ENCODE assay signal across 8 mouse cellular contexts in genomic region chr2:25224492-25224765, GRCm38 (mm10). TPM values are rescaled to one million over a fixed set of nuclear protein-coding genes. Genes with fewer than 3 reads are reported as not detected.
DNase-seq lines count a peak whose midpoint lies in the region; ATAC-seq and TF ChIP-seq lines count a peak whose summit lies in the region.

Gene Tubb4b (minus strand): TSS chr2:25224702.

- peak within 1 kb of the TSS; percentile 96 to 97 for H3K4me3 ChIP-seq in MEL (ENCODE audit: control insufficient read depth in 1 of 2, insufficient read depth in 1 of 2, low read depth in 2 of 2, low read length in 2 of 2)
- peak within 1 kb of the TSS; percentile 89 for H3K4me3 ChIP-seq in forebrain, embryonic 14.5 days (ENCODE audit: low read depth, low read length)
- H3K4me3 ChIP-seq in hindbrain, embryonic 12.5 days: peak within 1 kb of the TSS; percentile 72
- H3K4me3 ChIP-seq in liver, embryonic 14.5 days (ENCODE audit: insufficient read depth in 1 of 2, low read depth in 2 of 2, low read length in 2 of 2): peak within 1 kb of the TSS; percentile 90 to 96

- TF ChIP-seq EP300 in MEL (IDR thresholded peaks at IDR 0.05; ENCODE audit: low read depth in 1 of 2, low read length in 2 of 2): no peak
- 0 out of 2 replicates have a peak, but pooled peaks have one; percentile 43 for TF ChIP-seq EP300 in liver, embryonic 14.5 days (IDR thresholded peaks at IDR 0.05; ENCODE audit: low read depth)

- H3K9ac ChIP-seq in MEL (ENCODE audit: control insufficient read depth, low read depth, low read length, poor library complexity, severe bottlenecking): peak within 1 kb of the TSS; percentile 99
- H3K9ac ChIP-seq in forebrain, embryonic 14.5 days (ENCODE audit: low read length): peak within 1 kb of the TSS; percentile 86
- peak within 1 kb of the TSS; percentile 84 for H3K9ac ChIP-seq in hindbrain, embryonic 12.5 days
- peak within 1 kb of the TSS; percentile 100 for H3K9ac ChIP-seq in liver, embryonic 14.5 days (replicated peaks)

- no peak for DNase-seq in frontal cortex, adult 2 months (ENCODE audit: extremely low spot score in 1 of 2, low spot score in 1 of 2)
- no peak for DNase-seq in frontal cortex, postnatal 25 days (ENCODE audit: low spot score in 2 of 2)
- DNase-seq in MEL (ENCODE audit: low read depth, low spot score): no peak
- DNase-seq in forebrain, embryonic 14.5 days (ENCODE audit: low spot score): no peak
- no peak for DNase-seq in liver, embryonic 14.5 days (ENCODE audit: low read depth in 3 of 3, low spot score in 3 of 3)
- DNase-seq in urinary bladder, postnatal 10 days (ENCODE audit: low spot score): no peak
- no peak for DNase-seq in ovary, postnatal 10 days (ENCODE audit: low spot score)

- H3K27me3 ChIP-seq in MEL (ENCODE audit: control insufficient read depth in 1 of 2, insufficient read depth in 2 of 2, low read length in 2 of 2): no peaks in the 10 kb centered on the region
- H3K27me3 ChIP-seq in forebrain, embryonic 14.5 days (replicated peaks; ENCODE audit: control insufficient read depth, insufficient read depth, low read length): no peaks in the 10 kb centered on the region
- H3K27me3 ChIP-seq in hindbrain, embryonic 12.5 days: 0 out of 2 replicates have a peak, but pooled peaks cover 2% of the 10 kb centered on the region
- no peaks in the 10 kb centered on the region for H3K27me3 ChIP-seq in liver, embryonic 14.5 days (ENCODE audit: control insufficient read depth, insufficient read depth, low read length)

- peak within 1 kb of the TSS; percentile 100 for H3K27ac ChIP-seq in MEL (ENCODE audit: control insufficient read depth, low read depth, low read length)
- H3K27ac ChIP-seq in forebrain, embryonic 14.5 days (ENCODE audit: low read depth, low read length): peak within 1 kb of the TSS; percentile 98
- H3K27ac ChIP-seq in hindbrain, embryonic 12.5 days: peak within 1 kb of the TSS; percentile 97
- H3K27ac ChIP-seq in liver, embryonic 14.5 days: peak within 1 kb of the TSS; percentile 100

- ATAC-seq in forebrain, embryonic 14.5 days: no peak
- ATAC-seq in hindbrain, embryonic 12.5 days (ENCODE audit: low FRiP score): no peak
- ATAC-seq in liver, embryonic 14.5 days (ENCODE audit: insufficient read depth): no peak

- peaks cover 6 to 8% of the 10 kb centered on the region in 2 experiments for H3K36me3 ChIP-seq in MEL (ENCODE audit: control insufficient read depth in 1 of 2, insufficient read depth in 2 of 2, low read length in 2 of 2)
- peaks cover 8% of the 10 kb centered on the region; the same call in 1 of the 2 replicates for H3K36me3 ChIP-seq in forebrain, embryonic 14.5 days (ENCODE audit: control insufficient read depth, insufficient read depth, low read length)
- H3K36me3 ChIP-seq in hindbrain, embryonic 12.5 days: peaks cover 5% of the 10 kb centered on the region
- peaks cover 24% of the 10 kb centered on the region for H3K36me3 ChIP-seq in liver, embryonic 14.5 days (replicated peaks; ENCODE audit: control insufficient read depth, insufficient read depth, low read depth)

- H3K9me3 ChIP-seq in MEL (replicated peaks; ENCODE audit: insufficient read depth, low read length): no peaks in the 10 kb centered on the region
- no peaks in the 10 kb centered on the region for H3K9me3 ChIP-seq in forebrain, embryonic 14.5 days (replicated peaks; ENCODE audit: control insufficient read depth, low read length)
- H3K9me3 ChIP-seq in hindbrain, embryonic 12.5 days (replicated peaks): no peaks in the 10 kb centered on the region
- H3K9me3 ChIP-seq in liver, embryonic 14.5 days (ENCODE audit: control insufficient read depth, low read length): no peaks in the 10 kb centered on the region

- peaks cover 17% of the 10 kb centered on the region for H3K79me2 ChIP-seq in MEL (ENCODE audit: control insufficient read depth, insufficient read depth, low read length, poor library complexity)

- WGBS in forebrain, embryonic 14.5 days: under 1% methylated on average over 17 of the region's 17 CpGs
- 0% methylated on average over 17 of the region's 17 CpGs for WGBS in hindbrain, embryonic 12.5 days
- WGBS in liver, embryonic 14.5 days (ENCODE audit: insufficient replicate concordance): 0% methylated on average over 17 of the region's 17 CpGs

- TF ChIP-seq RAD21 in MEL (IDR thresholded peaks at IDR 0.05; ENCODE audit: low read depth, low read length): no peak

- peak within 1 kb of the TSS; percentile 92 for H3K4me2 ChIP-seq in forebrain, embryonic 14.5 days (ENCODE audit: low read length)
- peak within 1 kb of the TSS; percentile 81 for H3K4me2 ChIP-seq in hindbrain, embryonic 12.5 days (replicated peaks)
- peak within 1 kb of the TSS; percentile 81 for H3K4me2 ChIP-seq in liver, embryonic 14.5 days (ENCODE audit: low read depth)

- TF ChIP-seq POLR2A in MEL (IDR thresholded peaks at IDR 0.05; ENCODE audit: control insufficient read depth in 1 of 2, insufficient read depth in 1 of 2, low read depth in 1 of 2, low read length in 2 of 2, poor library complexity in 1 of 2): peak; percentile 99 to 100

- no peak for TF ChIP-seq CTCF in MEL (IDR thresholded peaks at IDR 0.05 in 2 of 3, conservative IDR thresholded peaks at IDR 0.05 in 1 of 3; ENCODE audit: control insufficient read depth in 1 of 3, insufficient read depth in 1 of 3, low read depth in 2 of 3, low read length in 3 of 3, poor library complexity in 1 of 3, severe bottlenecking in 1 of 3)
- TF ChIP-seq CTCF in liver, embryonic 14.5 days (IDR thresholded peaks at IDR 0.05; ENCODE audit: low read depth): peak; percentile 43

- peaks cover 6 to 18% of the 10 kb centered on the region in 2 experiments; a peak in 3 of 4 replicates for H3K4me1 ChIP-seq in MEL (ENCODE audit: control insufficient read depth in 1 of 2, insufficient read depth in 2 of 2, low read length in 2 of 2)
- peaks cover 12% of the 10 kb centered on the region for H3K4me1 ChIP-seq in forebrain, embryonic 14.5 days (ENCODE audit: control insufficient read depth, insufficient read depth, low read length)
- H3K4me1 ChIP-seq in hindbrain, embryonic 12.5 days: peaks cover 23% of the 10 kb centered on the region
- peaks cover 5 to 13% of the 10 kb centered on the region in 2 experiments for H3K4me1 ChIP-seq in liver, embryonic 14.5 days (replicated peaks; ENCODE audit: control insufficient read depth in 2 of 2, insufficient read depth in 2 of 2, low read length in 1 of 2)

TF ChIP-seq in MEL, 35 proteins besides CTCF, POLR2A, EP300 and RAD21 (continues in another document):
- peak; percentile 99 for TF ChIP-seq NELFE (IDR thresholded peaks at IDR 0.05; ENCODE audit: low read depth, low read length)
- no peak for TF ChIP-seq CHD2 (IDR thresholded peaks at IDR 0.05; ENCODE audit: low read length)
- no peak for TF ChIP-seq TAL1 (IDR thresholded peaks at IDR 0.05; ENCODE audit: low read length)
- peak; percentile 100 for TF ChIP-seq POLR2AphosphoS2 (IDR thresholded peaks at IDR 0.05; ENCODE audit: low read length)
- no peak for TF ChIP-seq ETS1 (IDR thresholded peaks at IDR 0.05; ENCODE audit: low read depth, low read length)
- no peak for TF ChIP-seq RCOR1 (IDR thresholded peaks at IDR 0.05; ENCODE audit: low read depth, low read length)
- TF ChIP-seq ELF1 (IDR thresholded peaks at IDR 0.05; ENCODE audit: low read depth, low read length): peak; percentile 45; the same call in 1 of the 2 replicates
- no peak for TF ChIP-seq USF2 (IDR thresholded peaks at IDR 0.05; ENCODE audit: borderline replicate concordance in 1 of 2, insufficient read depth in 1 of 2, low read depth in 1 of 2, low read length in 2 of 2)
- peak; percentile 99 for TF ChIP-seq TBP (IDR thresholded peaks at IDR 0.05; ENCODE audit: low read depth, low read length)
- peak; percentile 79 for TF ChIP-seq MYC (IDR thresholded peaks at IDR 0.05; ENCODE audit: low read depth, low read length)
- no peak for TF ChIP-seq MYB (IDR thresholded peaks at IDR 0.05; ENCODE audit: low read depth, low read length)
- TF ChIP-seq SIN3A (IDR thresholded peaks at IDR 0.05; ENCODE audit: low read length): peak; percentile 27; the same call in 1 of the 2 replicates
- peak; percentile 99 for TF ChIP-seq ZMIZ1 (IDR thresholded peaks at IDR 0.05; ENCODE audit: low read depth, low read length)
- 0 out of 2 replicates have a peak, but pooled peaks have one; percentile 9 for TF ChIP-seq KAT2A (conservative IDR thresholded peaks at IDR 0.05; ENCODE audit: low read depth, low read length)
- peak; percentile 61; the same call in 1 of the 2 replicates for TF ChIP-seq NRF1 (IDR thresholded peaks at IDR 0.05; ENCODE audit: insufficient read depth, low read depth, low read length, poor library complexity, severe bottlenecking)
- TF ChIP-seq E2F4 (IDR thresholded peaks at IDR 0.05; ENCODE audit: borderline replicate concordance, low read depth, low read length): no peak
- no peak for TF ChIP-seq MAFK (IDR thresholded peaks at IDR 0.05; ENCODE audit: borderline replicate concordance, low read depth, low read length)
- TF ChIP-seq BHLHE40 (IDR thresholded peaks at IDR 0.05; ENCODE audit: borderline replicate concordance, low read depth, low read length): no peak
- TF ChIP-seq UBTF (IDR thresholded peaks at IDR 0.05; ENCODE audit: borderline replicate concordance, insufficient read depth, low read depth, low read length): no peak; the same call in 1 of the 2 replicates
- TF ChIP-seq ZNF384 (IDR thresholded peaks at IDR 0.05; ENCODE audit: low read depth, low read length): no peak
- TF ChIP-seq GATA1 (IDR thresholded peaks at IDR 0.05; ENCODE audit: low read depth, low read length): no peak
- TF ChIP-seq ZKSCAN1 (IDR thresholded peaks at IDR 0.05; ENCODE audit: low read depth, low read length): no peak
- TF ChIP-seq HCFC1 (IDR thresholded peaks at IDR 0.05; ENCODE audit: low read depth, low read length): peak; percentile 65; the same call in 1 of the 2 replicates
- no peak for TF ChIP-seq ZC3H11A (IDR thresholded peaks at IDR 0.05; ENCODE audit: low read depth, low read length)
- no peak for TF ChIP-seq JUND (IDR thresholded peaks at IDR 0.05; ENCODE audit: low read depth, low read length)
- TF ChIP-seq MEF2A (IDR thresholded peaks at IDR 0.05; ENCODE audit: extremely low read depth, insufficient replicate concordance, low read depth, low read length, poor library complexity, severe bottlenecking): no peak

RNA-seq across cellular contexts. Expression of gene Tubb4b, which starts in this region (rescaled TPM):
- 499 and 548 TPM in 2 replicates for polyA plus RNA-seq in frontal cortex, adult 2 months (2012; rRNA removed)
- 979 and 1,089 TPM in 2 replicates for total RNA-seq in MEL (2012; rRNA removed)
- polyA plus RNA-seq in MEL (2012; ENCODE audit: insufficient read depth in 1 of 2, insufficient read length in 2 of 2, low read depth in 1 of 2, low replicate concordance in 2 of 2, missing spikeins in 1 of 2): 1,000 to 10,000 TPM in 1 of 2 experiments, 100 to 1,000 TPM in 1; 183 to 1,037 TPM
- 392 and 409 TPM in 2 replicates for polyA plus RNA-seq in forebrain, embryonic 14.5 days (2014; fragmentation: Nextera tagmentation; extraction: Ambion mirVana)
- 391 and 416 TPM in 2 replicates for polyA plus RNA-seq in hindbrain, embryonic 12.5 days (2016; fragmentation: Nextera tagmentation; extraction: Ambion mirVana)
- polyA plus RNA-seq in liver, embryonic 14.5 days (2012; rRNA removed): 571 and 676 TPM in 2 replicates
- 561 and 604 TPM in 2 replicates for polyA plus RNA-seq in liver, embryonic 14.5 days (2014; fragmentation: Nextera tagmentation; extraction: Ambion mirVana)
